Mouse (Mus musculus) ES-Bruce4 (cell line): ENCODE data around the gene Stk38l. TPM values are rescaled to one million over a fixed set of nuclear protein-coding genes. Genes with fewer than 3 reads are reported as not detected.

ENCODE experiments used
- H3K27ac ChIP-seq: 2 replicates; pipeline ENCODE4 v1.5.1; 2012; ENCODE audit warnings: low read length, inconsistent platforms; ENCODE audit not compliant: insufficient read depth
- H3K27me3 ChIP-seq: 2 replicates; pipeline ENCODE4 v1.6.1; 2012; ENCODE audit warnings: mild to moderate bottlenecking, low read length, inconsistent platforms; ENCODE audit not compliant: control insufficient read depth, poor library complexity, insufficient read depth, severe bottlenecking
- H3K36me3 ChIP-seq: 2 replicates; pipeline ENCODE4 v1.6.1; 2012; ENCODE audit warnings: inconsistent platforms, mild to moderate bottlenecking, low read length, moderate library complexity; ENCODE audit not compliant: control insufficient read depth, poor library complexity, insufficient read depth, severe bottlenecking
- H3K4me1 ChIP-seq: one replicate; pipeline ENCODE4 v1.8.1; 2011; ENCODE audit warnings: low read length; ENCODE audit not compliant: control insufficient read depth, insufficient read depth
- H3K4me3 ChIP-seq: 2 replicates; pipeline ENCODE4 v1.5.1; 2011; ENCODE audit warnings: low read depth, mild to moderate bottlenecking, low read length
- H3K9ac ChIP-seq: 2 replicates; pipeline ENCODE4 v1.6.1; 2012; ENCODE audit warnings: low read depth, mild to moderate bottlenecking, inconsistent platforms; ENCODE audit not compliant: poor library complexity, severe bottlenecking
- H3K9me3 ChIP-seq: replicated peaks from 2 replicates; pipeline ENCODE4 v1.6.1; 2012; ENCODE audit warnings: mild to moderate bottlenecking, low read length, inconsistent platforms; ENCODE audit not compliant: control insufficient read depth, poor library complexity, insufficient read depth, severe bottlenecking
- CTCF ChIP-seq: IDR thresholded peaks from one replicate; pipeline ENCODE4 v1.8.1; 2011; ENCODE audit warnings: low read depth, low read length
- EP300 ChIP-seq: IDR thresholded peaks from 2 replicates; pipeline ENCODE4 v1.6.1; 2011; ENCODE audit warnings: low read depth, low read length; ENCODE audit not compliant: insufficient read depth
- POLR2A ChIP-seq: IDR thresholded peaks from one replicate; pipeline ENCODE4 v1.8.1; 2011; ENCODE audit warnings: low read length; ENCODE audit not compliant: insufficient read depth
- polyA plus RNA-seq: library from polyadenylated mRNA; stranded (reverse); fragments of >200 nt; gene quantifications from 2 replicates; pipeline ENCODE4 v1.2.4, GENCODE M21; 2011; ENCODE audit warnings: low read depth; ENCODE audit not compliant: missing spikeins, insufficient read depth, insufficient read length

Gene Stk38l
- polyA plus RNA-seq, 1 experiment: 20.3 TPM

GRCm38 (mm10) chr6:146755679-146756078, 30.9 kb downstream of the Stk38l start:
- Histone ChIP-seq H3K9me3 (no peaks in the 10 kb centered on the region), H3K27me3 (no peaks in the 10 kb centered on the region), H3K36me3 (no peaks in the 10 kb centered on the region), H3K4me3 (no peak overlapping the region), H3K4me1 (no peaks in the 10 kb centered on the region), H3K9ac (no peak overlapping the region), H3K27ac (no peak overlapping the region)
- TF ChIP-seq CTCF: no peak
- TF ChIP-seq EP300: no peak
- no peak for TF ChIP-seq POLR2A

- no peaks in the 10 kb centered on the region for H3K36me3 ChIP-seq
- TF ChIP-seq EP300: no peak
- no peak for TF ChIP-seq POLR2A
- TF ChIP-seq CTCF: no peak
Observed at GRCm38 (mm10) chr6:146759027-146759426, 34.2 kb downstream of the Stk38l start.

GRCm38 (mm10) chr6:146760022-146760421, 35.2 kb downstream of the Stk38l start:
- Histone ChIP-seq H3K4me3 (no peak overlapping the region), H3K27me3 (no peaks in the 10 kb centered on the region), H3K4me1 (no peaks in the 10 kb centered on the region), H3K9ac (no peak overlapping the region), H3K9me3 (no peaks in the 10 kb centered on the region), H3K36me3 (no peaks in the 10 kb centered on the region), H3K27ac (no peak overlapping the region)
- TF ChIP-seq EP300 (no peak), POLR2A (no peak), CTCF (no peak)

More at GRCm38 (mm10) chr6:146759027-146759426, 34.2 kb downstream of the Stk38l start:
- no peak overlapping the region for H3K27ac ChIP-seq
- H3K4me3 ChIP-seq: no peak overlapping the region
- H3K9ac ChIP-seq: no peak overlapping the region
- H3K4me1 ChIP-seq: no peaks in the 10 kb centered on the region
- no peaks in the 10 kb centered on the region for H3K27me3 ChIP-seq
- no peaks in the 10 kb centered on the region for H3K9me3 ChIP-seq

GRCm38 (mm10) chr6:146760736-146761135, 35.9 kb downstream of the Stk38l start:
- Histone ChIP-seq H3K4me1 (no peaks in the 10 kb centered on the region), H3K9ac (no peak overlapping the region), H3K27me3 (no peaks in the 10 kb centered on the region), H3K36me3 (no peaks in the 10 kb centered on the region), H3K9me3 (no peaks in the 10 kb centered on the region), H3K27ac (no peak overlapping the region), H3K4me3 (no peak overlapping the region)
- TF ChIP-seq CTCF: no peak

GRCm38 (mm10) chr6:146762264-146762898, 37.6 kb downstream of the Stk38l start:
- no peaks in the 10 kb centered on the region for H3K4me1 ChIP-seq
- H3K9ac ChIP-seq: no peak overlapping the region
- H3K27me3 ChIP-seq: no peaks in the 10 kb centered on the region
- TF ChIP-seq CTCF (peak; percentile 3), POLR2A (no peak)
- no peaks in the 10 kb centered on the region for H3K9me3 ChIP-seq
- no peak overlapping the region for H3K4me3 ChIP-seq
- no peak overlapping the region for H3K27ac ChIP-seq
- no peaks in the 10 kb centered on the region for H3K36me3 ChIP-seq

GRCm38 (mm10) chr6:146764593-146764992, 39.8 kb downstream of the Stk38l start:
- no peak overlapping the region for H3K4me3 ChIP-seq
- peaks cover 9% of the 10 kb centered on the region for H3K36me3 ChIP-seq
- H3K4me1 ChIP-seq: no peaks in the 10 kb centered on the region
- no peaks in the 10 kb centered on the region for H3K9me3 ChIP-seq
- no peak for TF ChIP-seq EP300
- no peak for TF ChIP-seq CTCF
- TF ChIP-seq POLR2A: no peak
- H3K9ac ChIP-seq: no peak overlapping the region
- no peaks in the 10 kb centered on the region for H3K27me3 ChIP-seq
- no peak overlapping the region for H3K27ac ChIP-seq
